Mouse (Mus musculus) small intestine, adult 2 months (tissue): ENCODE results near the gene Rtkn. TPM values are rescaled to one million over a fixed set of nuclear protein-coding genes. Genes with fewer than 3 reads are reported as not detected.
"Not testable (repeated sequence)": the region's sequence is repeated elsewhere in the genome, so short reads cannot be mapped to it uniquely, and the experiment has no call there.

Source experiments
- H3K27ac ChIP-seq: fragments of 200-500 bp; 2 replicates; pipeline ENCODE4 v1.5.1; 2012; ENCODE audit warnings: low read depth, low read length, control low read depth, inconsistent platforms; ENCODE audit not compliant: insufficient read depth
- H3K27me3 ChIP-seq: fragments of 200-500 bp; 2 replicates; pipeline ENCODE4 v1.6.1; 2012; ENCODE audit warnings: mild to moderate bottlenecking, moderate library complexity, low read length, inconsistent platforms; ENCODE audit not compliant: control insufficient read depth, insufficient read depth
- H3K36me3 ChIP-seq: fragments of 200-500 bp; 2 replicates; pipeline ENCODE4 v1.6.1; 2012; ENCODE audit warnings: mild to moderate bottlenecking, low read length, control low read depth, inconsistent platforms; ENCODE audit not compliant: control insufficient read depth, insufficient read depth
- H3K4me1 ChIP-seq: fragments of 200-500 bp; 2 replicates; pipeline ENCODE4 v1.6.1; 2012; ENCODE audit warnings: low read length, inconsistent platforms, mixed read lengths; ENCODE audit not compliant: control insufficient read depth, insufficient read depth, insufficient read length
- H3K4me3 ChIP-seq: fragments of 200-500 bp; 2 replicates; pipeline ENCODE4 v1.5.1; 2012; ENCODE audit warnings: low read depth, mild to moderate bottlenecking, control low read depth, inconsistent platforms, low read length, moderate library complexity
- CTCF ChIP-seq: fragments of 200-500 bp; IDR thresholded peaks from 2 replicates; pipeline ENCODE4 v1.5.1; 2012; ENCODE audit warnings: low read depth, mild to moderate bottlenecking, control low read depth, inconsistent platforms, low read length, moderate library complexity, mixed read lengths; ENCODE audit not compliant: insufficient replicate concordance, insufficient read length; ENCODE audit errors: extremely low read depth
- POLR2A ChIP-seq: fragments of 200-500 bp; IDR thresholded peaks from 2 replicates; pipeline ENCODE4 v1.6.1; 2012; ENCODE audit warnings: low read depth, mild to moderate bottlenecking, control low read depth, inconsistent platforms, low read length, moderate library complexity
- WGBS: fragments of 180-500 bp; shearing (Covaris S2); methylation state at CpG from one replicate; pipeline ENCODE4 v1.1.7; 2018; 5-methylcytosine and 5-hydroxymethylcytosine counted together
- polyA plus RNA-seq: library from polyadenylated mRNA; depleted of rRNA; stranded (reverse); fragments of >200 nt; gene quantifications from 2 replicates; pipeline ENCODE4 v1.2.3, GENCODE M21; 2012

Rtkn gene
- polyA plus RNA-seq, 1 experiment = 179 TPM

DNA sequence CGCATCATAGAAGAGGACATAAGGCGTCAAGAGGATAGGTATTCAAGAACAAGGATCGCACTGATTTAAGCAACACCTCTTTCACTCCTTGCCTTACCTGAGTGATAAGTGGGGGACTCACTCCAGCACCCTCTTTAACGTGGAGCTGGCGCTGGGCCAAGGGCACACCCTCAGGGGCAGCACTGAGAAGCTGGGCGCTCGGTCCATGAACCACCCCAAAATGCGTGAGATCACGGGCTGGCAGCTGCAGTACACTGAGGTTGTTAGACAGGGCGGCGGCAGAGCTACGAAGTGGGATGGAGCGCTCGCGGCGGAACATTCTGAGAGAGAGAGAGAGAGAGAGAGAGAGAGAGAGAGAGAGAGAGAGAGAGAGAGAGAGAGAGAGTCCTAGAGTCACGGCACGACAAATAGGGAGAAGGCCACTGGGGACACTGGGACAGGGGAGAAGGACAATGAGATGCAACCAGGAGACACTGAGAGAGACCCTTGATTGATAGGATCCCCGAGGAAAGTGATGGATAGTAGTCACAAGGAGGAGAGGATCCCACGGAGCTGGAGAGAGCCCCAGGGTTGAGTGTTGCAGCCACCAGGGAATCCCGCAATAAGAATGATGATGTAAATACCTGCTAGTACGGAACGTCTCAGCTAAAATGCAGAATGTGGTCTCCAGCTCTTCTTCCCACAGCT, 20.4 kb downstream of the Rtkn start:
- Histone ChIP-seq H3K27ac (no peak overlapping the region), H3K4me3 (peak overlapping the region; percentile 69), H3K36me3 (peaks cover 1% of the 10 kb centered on the region; the same call in 1 of the 2 replicates), H3K4me1 (peaks cover 9% of the 10 kb centered on the region; the same call in 1 of the 2 replicates), H3K27me3 (no peaks in the 10 kb centered on the region)
- 9% methylated on average over 23 of the region's 23 CpGs for WGBS
- TF ChIP-seq POLR2A (no peak), CTCF (no peak)

DNA sequence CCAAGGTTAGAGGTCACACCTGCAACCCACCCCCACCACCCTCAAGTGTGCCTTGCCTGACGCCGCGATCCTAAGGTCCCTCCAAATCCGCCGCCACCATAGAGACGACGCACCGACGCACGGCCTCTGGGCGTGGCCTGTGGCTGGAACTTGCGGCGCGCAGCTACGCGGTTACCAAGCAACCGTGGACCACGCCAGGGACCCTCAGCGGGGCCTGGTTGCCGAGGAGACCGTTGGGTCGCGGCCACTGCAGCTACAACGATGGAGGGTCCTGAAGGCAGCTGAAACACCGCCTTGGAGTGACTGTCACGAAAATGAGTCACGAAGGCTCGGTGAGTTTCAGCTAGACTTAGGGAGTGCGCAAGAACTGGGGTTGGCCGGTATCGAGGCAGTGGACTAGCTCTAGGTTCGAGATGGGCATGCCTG, 21.0 kb downstream of the Rtkn start, which contains the start of the genes Wdr54 and 1700003E16Rik:
Gene Wdr54 (minus strand): TSS at position 139 of the 426 bp plus-strand sequence.
Gene 1700003E16Rik (plus strand): TSS at position 146 of the 426 bp plus-strand sequence.
- H3K27me3 ChIP-seq = no peaks in the 10 kb centered on the region
- WGBS = 1% methylated on average over 32 of the region's 32 CpGs
- H3K4me1 ChIP-seq = peaks cover 9% of the 10 kb centered on the region; the same call in 1 of the 2 replicates
- TF ChIP-seq CTCF (no peak), POLR2A (no peak)
- H3K27ac ChIP-seq = no peak within 1 kb of the TSS
- peak within 1 kb of the TSS; percentile 69 for H3K4me3 ChIP-seq
- H3K36me3 ChIP-seq = peaks cover under 1% of the 10 kb centered on the region; the same call in 1 of the 2 replicates

DNA sequence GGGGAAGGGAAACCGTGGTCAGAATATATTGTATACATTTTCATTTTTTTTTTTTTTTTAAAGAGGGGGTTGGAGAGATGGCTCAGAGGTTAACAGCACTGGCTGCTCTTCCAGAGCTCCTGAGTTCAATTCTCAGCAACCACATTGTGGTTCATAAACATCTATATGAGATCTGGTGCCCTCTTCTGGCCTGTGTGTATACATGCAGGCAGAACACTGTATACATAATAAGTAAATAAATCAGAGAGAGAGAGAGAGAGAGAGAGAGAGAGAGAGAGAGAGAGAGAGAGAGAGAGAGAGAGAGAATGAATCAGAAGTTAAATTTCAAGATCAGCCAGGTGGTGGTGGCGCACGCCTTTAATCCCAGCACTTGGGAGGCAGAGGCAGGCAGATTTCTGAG, 24.2 kb downstream of the Rtkn start:
- 14% methylated on average over 3 of the region's 3 CpGs for WGBS
- H3K27me3 ChIP-seq = not testable (repeated sequence)

GRCm38 (mm10) chr6:83161442-83161841, 26.2 kb downstream of the Rtkn start:
- Histone ChIP-seq H3K27ac (no peak overlapping the region), H3K27me3 (no peaks in the 10 kb centered on the region), H3K4me3 (peak overlapping the region; percentile 65), H3K4me1 (peaks cover 7% of the 10 kb centered on the region), H3K36me3 (no peaks in the 10 kb centered on the region)
- TF ChIP-seq POLR2A (no peak), CTCF (no peak)
- 21% methylated on average over 19 of the region's 19 CpGs for WGBS

More for the DNA sequence above, 24.2 kb downstream of the Rtkn start:
- not testable (repeated sequence) for H3K36me3 ChIP-seq, H3K4me3 ChIP-seq, H3K4me1 ChIP-seq, H3K27ac ChIP-seq

- WGBS = 1% methylated on average over 49 of the region's 49 CpGs
- Histone ChIP-seq H3K27ac (no peak overlapping the region), H3K4me3 (peak overlapping the region; percentile 65), H3K4me1 (peaks cover 7% of the 10 kb centered on the region), H3K27me3 (no peaks in the 10 kb centered on the region), H3K36me3 (no peaks in the 10 kb centered on the region)
- TF ChIP-seq POLR2A = no peak; the same call in 1 of the 2 replicates
These were observed 26.8 kb downstream of the Rtkn start for GRCm38 (mm10) chr6:83161921-83162641.

GRCm38 (mm10) chr6:83162701-83163100, 27.4 kb downstream of the Rtkn start:
- WGBS = under 1% methylated on average over 8 of the region's 8 CpGs
- Histone ChIP-seq H3K4me3 (peak overlapping the region; percentile 65), H3K27ac (no peak overlapping the region)

GRCm38 (mm10) chr6:83165026-83165606, 29.9 kb downstream of the Rtkn start:
- under 1% methylated on average over 6 of the region's 6 CpGs for WGBS
- Histone ChIP-seq H3K4me3 (peak overlapping the region; percentile 92), H3K27ac (peak overlapping the region; percentile 88), H3K27me3 (no peaks in the 10 kb centered on the region), H3K36me3 (no peaks in the 10 kb centered on the region), H3K4me1 (peaks cover 11% of the 10 kb centered on the region)
- TF ChIP-seq CTCF (no peak), POLR2A (no peak)

More at GRCm38 (mm10) chr6:83162701-83163100, 27.4 kb downstream of the Rtkn start:
- no peaks in the 10 kb centered on the region for H3K27me3 ChIP-seq
- TF ChIP-seq CTCF (peak; percentile 66; the same call in 1 of the 2 replicates), POLR2A (no peak)
- peaks cover 7% of the 10 kb centered on the region for H3K4me1 ChIP-seq
- H3K36me3 ChIP-seq = no peaks in the 10 kb centered on the region
